Mouse (Mus musculus) CH12.LX (cell line): ENCODE measurements around the gene Rd3l.

ENCODE experiments used
- CTCF ChIP-seq, 2 experiments: IDR thresholded peaks in 1 of 2; conservative IDR thresholded peaks in 1 of 2; 2 replicates each; pipeline ENCODE4 v1.5.1; 2011 to 2012; ENCODE audit warnings: low read depth in 2 of 2, low read length in 2 of 2, improper control_type of control experiment in 1 of 2, inconsistent platforms in 1 of 2, mild to moderate bottlenecking in 1 of 2, moderate library complexity in 1 of 2
- ELF1 ChIP-seq: IDR thresholded peaks from 2 replicates; pipeline ENCODE4 v1.6.1; 2014; ENCODE audit warnings: low read depth, mild to moderate bottlenecking, inconsistent platforms, low read length, improper control_type of control experiment
- EP300 ChIP-seq: IDR thresholded peaks from 2 replicates; pipeline ENCODE4 v1.6.1; 2011; ENCODE audit warnings: low read length, improper control_type of control experiment
- POLR2A ChIP-seq: IDR thresholded peaks from 2 replicates; pipeline ENCODE4 v1.6.1; 2011; ENCODE audit warnings: low read depth, mild to moderate bottlenecking, improper control_type of control experiment, low read length

DNA sequence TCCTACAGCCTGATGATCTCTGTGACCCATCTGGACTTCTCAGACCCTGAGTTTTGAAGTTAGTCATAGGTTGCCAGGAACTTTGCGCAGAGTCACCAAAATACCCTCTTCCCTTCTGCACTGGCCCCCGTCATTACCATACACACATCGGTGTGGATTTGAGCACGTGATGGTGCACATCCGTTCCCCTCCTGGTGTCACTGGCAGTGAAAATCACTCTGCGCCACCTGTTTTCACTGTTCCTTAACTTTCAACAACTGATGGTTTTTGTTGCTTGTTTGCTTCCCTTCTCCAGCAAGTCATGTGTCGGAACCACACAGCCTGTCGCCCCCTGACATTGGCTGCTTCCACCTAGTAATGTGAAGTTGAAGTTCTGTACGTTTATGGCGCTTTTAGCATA, 8.6 kb downstream of the Rd3l start:
- no peak for TF ChIP-seq EP300
- TF ChIP-seq POLR2A, result no peak
- TF ChIP-seq CTCF (conservative IDR thresholded peaks at IDR 0.05 in 1 of 2, IDR thresholded peaks at IDR 0.05 in 1 of 2; ENCODE audit: low read depth in 2 of 2, low read length in 2 of 2), result no peak
- TF ChIP-seq ELF1, result no peak
